Mouse (Mus musculus): ENCODE measurements around the gene Elfn2. TPM values are rescaled to one million over a fixed set of nuclear protein-coding genes. Genes with fewer than 3 reads are reported as not detected.

Gene Elfn2
- polyA plus RNA-seq, 1 experiment from 2014 or later = 0.05 TPM

DNA sequence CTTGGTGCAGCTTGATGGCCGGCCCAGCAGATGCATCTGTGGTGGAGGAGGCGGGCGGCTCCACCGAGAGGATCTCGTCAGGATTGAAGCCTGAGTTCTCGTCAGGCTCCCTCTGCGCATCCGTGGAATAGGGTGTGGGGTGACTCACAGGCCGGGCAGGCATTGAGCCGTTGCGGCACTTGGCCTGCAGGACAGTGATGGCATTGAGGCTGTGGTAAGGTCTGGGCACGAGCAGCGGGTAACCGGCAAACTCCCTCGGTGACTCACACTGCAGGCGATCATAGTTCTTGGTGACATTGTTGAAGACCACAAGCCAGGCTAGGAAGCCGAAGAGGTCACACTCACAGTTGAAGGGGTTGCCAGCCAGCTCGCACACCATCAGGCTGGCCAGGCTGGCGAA lies 45.1 kb downstream of the Elfn2 start:
- Histone ChIP-seq H3K4me3 (no peak overlapping the region), H3K36me3 (replicated peaks) (no peaks in the 10 kb centered on the region), H3K4me1 (peaks cover 27% of the 10 kb centered on the region), H3K9me3 (no peaks in the 10 kb centered on the region), H3K27ac (replicated peaks) (no peak overlapping the region), H3K27me3 (replicated peaks; ENCODE audit: low read depth, poor library complexity, severe bottlenecking) (peaks cover 91% of the 10 kb centered on the region)
- WGBS = 86% methylated on average over 19 of the region's 19 CpGs
- DNase-seq (ENCODE audit: low spot score) = no peak

DNA sequence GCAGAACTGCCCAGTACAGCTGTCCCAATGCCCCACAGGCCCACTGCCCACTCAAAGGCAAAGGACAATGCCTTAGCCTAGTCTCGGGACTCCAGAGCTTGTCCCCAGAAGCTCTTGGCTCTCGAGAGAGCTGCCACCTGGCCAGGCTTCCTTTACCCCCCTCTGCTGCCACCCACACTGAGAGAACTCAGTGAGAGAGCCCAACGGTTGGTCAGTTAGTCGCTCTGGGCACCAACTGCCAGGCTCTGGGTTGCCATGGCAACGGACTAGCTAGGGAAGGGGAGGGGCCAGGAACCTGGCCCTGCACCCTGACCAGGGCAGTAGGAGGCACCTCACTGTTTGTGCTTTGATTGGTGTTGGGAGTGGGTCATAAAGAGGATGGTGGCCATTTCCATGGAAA lies 48.2 kb downstream of the Elfn2 start:
- Histone ChIP-seq H3K4me3 (no peak overlapping the region), H3K27me3 (replicated peaks; ENCODE audit: low read depth, poor library complexity, severe bottlenecking) (peaks cover 71% of the 10 kb centered on the region), H3K9me3 (no peaks in the 10 kb centered on the region), H3K27ac (replicated peaks) (no peak overlapping the region), H3K4me1 (peaks cover 18% of the 10 kb centered on the region), H3K36me3 (replicated peaks) (no peaks in the 10 kb centered on the region)
- 48% methylated on average over 5 of the region's 5 CpGs for WGBS
- DNase-seq (ENCODE audit: low spot score) = no peak

DNA sequence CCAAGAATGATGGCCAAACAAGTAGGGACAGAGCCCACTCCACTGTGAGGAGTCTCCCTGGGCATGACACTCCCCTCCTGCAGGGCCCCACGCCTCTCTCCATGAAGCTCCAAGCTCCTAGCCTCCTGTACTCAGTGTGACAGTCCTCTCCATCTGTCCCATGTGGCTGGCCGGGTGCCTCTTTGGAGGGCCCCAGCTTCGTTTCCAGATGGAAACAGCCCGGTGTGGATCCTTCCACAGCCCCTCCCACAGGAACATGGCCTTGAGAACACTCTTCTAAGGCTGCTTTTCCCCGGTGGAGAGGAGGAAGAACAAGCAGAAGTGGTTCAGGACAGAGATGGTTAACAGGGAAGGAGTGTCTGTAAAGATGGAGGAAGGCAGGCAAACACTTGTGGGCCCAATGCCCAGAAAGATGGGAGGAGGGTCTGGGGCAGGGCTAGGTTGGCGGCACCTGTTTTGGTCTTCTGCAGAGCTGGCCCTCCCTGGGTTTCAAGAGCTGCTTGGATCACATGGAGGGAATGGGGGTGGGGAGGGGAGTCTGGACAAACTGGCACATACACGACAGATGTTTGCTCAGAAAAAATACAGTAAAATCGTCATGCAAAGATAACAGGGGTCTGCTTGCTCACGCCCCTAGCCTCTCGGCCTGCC lies 49.2 kb downstream of the Elfn2 start:
- H3K9me3 ChIP-seq = no peaks in the 10 kb centered on the region
- H3K4me3 ChIP-seq = no peak overlapping the region
- DNase-seq (ENCODE audit: low spot score) = no peak
- no peaks in the 10 kb centered on the region for H3K36me3 ChIP-seq (replicated peaks)
- H3K27me3 ChIP-seq (replicated peaks; ENCODE audit: low read depth, poor library complexity, severe bottlenecking) = peaks cover 61% of the 10 kb centered on the region
- H3K27ac ChIP-seq (replicated peaks) = no peak overlapping the region
- WGBS = 77% methylated on average over 10 of the region's 10 CpGs
- H3K4me1 ChIP-seq = peaks cover 18% of the 10 kb centered on the region

DNA sequence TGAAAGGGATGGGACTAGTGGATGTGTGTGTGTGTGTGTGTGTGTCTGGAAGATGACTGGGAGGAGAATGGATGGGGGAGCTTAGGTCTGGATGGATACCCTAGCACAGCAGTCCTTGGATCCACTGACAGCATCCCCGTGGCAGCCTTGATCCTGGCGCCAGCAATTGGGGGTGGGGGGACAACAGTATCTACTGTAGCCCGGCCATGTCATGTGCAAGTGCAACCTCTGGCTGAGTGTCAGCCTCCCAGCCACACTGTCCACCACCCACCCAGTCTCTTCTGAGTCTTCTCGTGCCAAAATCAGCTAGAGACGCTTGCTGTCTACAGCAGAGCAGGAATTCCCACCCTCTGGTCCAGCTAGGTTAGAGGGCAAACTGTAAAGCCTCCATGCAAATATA lies 54.3 kb downstream of the Elfn2 start:
- 55% methylated on average over 5 of the region's 5 CpGs for WGBS
- Histone ChIP-seq H3K4me3 (no peak overlapping the region), H3K27ac (replicated peaks) (no peak overlapping the region), H3K9me3 (no peaks in the 10 kb centered on the region), H3K36me3 (replicated peaks) (no peaks in the 10 kb centered on the region), H3K27me3 (replicated peaks; ENCODE audit: low read depth, poor library complexity, severe bottlenecking) (peaks cover 10% of the 10 kb centered on the region), H3K4me1 (peaks cover 3% of the 10 kb centered on the region; the same call in 1 of the 2 replicates)
- no peak for DNase-seq (ENCODE audit: low spot score)

DNA sequence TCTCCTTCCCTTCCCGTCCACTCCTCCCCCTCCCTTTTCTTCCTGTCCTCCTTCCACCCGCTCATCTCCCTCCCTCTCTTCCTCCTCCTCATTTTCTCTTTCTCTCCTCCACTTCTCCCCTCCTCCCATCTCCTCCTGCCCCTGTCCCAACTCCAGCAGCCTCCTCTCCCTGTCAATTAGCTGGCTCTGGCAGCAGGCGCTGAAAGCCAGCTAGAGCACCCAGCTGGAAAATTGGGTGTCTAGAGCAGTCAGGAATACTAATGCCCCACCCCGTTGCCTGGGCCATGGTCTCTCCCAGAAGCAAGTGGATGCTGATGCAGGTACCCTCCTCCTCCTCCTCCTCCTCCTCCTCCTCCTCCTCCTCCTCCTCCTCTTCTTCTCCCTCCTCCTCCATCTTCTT lies 67.4 kb downstream of the Elfn2 start:
- WGBS = 39% methylated on average over 4 of the region's 4 CpGs
- Histone ChIP-seq H3K36me3 (replicated peaks) (no peaks in the 10 kb centered on the region), H3K27me3 (replicated peaks; ENCODE audit: low read depth, poor library complexity, severe bottlenecking) (0 out of 2 replicates have a peak, but pooled peaks cover 10% of the 10 kb centered on the region), H3K27ac (replicated peaks) (no peak overlapping the region), H3K4me1 (no peaks in the 10 kb centered on the region), H3K9me3 (no peaks in the 10 kb centered on the region), H3K4me3 (no peak overlapping the region)
- no peak for DNase-seq (ENCODE audit: low spot score)

DNA sequence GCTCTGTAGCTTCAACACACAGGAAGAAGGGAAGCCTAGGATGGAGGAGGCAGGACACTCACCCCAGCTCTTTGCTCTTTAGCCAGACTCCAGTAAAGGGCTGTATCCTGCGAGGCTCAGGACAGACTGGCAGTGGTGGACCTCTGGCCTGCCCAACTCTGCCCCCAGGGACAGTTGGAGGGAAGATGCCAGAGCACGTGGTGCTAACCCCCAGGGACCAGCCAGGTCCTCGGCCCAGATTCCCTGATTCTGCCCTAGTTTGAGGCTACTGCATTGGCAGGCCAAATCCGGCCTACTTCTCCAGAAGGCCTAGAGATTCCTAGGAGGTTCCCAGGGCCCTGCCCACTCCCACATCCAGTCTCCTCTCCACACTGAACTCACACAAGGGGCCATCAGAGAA lies 70.8 kb downstream of the Elfn2 start:
- Histone ChIP-seq H3K27ac (replicated peaks) (no peak overlapping the region), H3K9me3 (no peaks in the 10 kb centered on the region), H3K27me3 (replicated peaks; ENCODE audit: low read depth, poor library complexity, severe bottlenecking) (peaks cover 19% of the 10 kb centered on the region), H3K4me3 (no peak overlapping the region), H3K4me1 (peaks cover 17% of the 10 kb centered on the region), H3K36me3 (replicated peaks) (no peaks in the 10 kb centered on the region)
- WGBS = 76% methylated on average over 4 of the region's 4 CpGs
- DNase-seq (ENCODE audit: low spot score) = no peak

DNA sequence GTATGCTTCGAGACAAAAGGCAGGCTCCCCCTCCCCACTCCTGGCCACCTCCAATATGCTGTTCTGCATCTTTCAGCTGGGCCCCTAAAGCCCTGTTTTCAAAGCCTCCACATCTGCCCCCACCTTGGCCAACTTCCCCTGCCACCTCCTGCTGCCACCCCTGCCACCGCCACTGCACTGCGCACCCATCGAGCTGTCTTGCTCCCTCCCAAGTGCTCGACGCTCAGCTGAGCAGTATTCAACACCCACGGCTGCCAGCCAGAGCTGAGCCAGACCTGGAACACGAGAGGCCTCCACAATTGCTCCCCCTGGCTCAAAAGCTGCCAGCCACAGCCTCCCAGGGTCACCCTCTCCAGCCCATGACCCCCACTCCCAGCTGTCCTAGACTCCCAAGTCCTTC lies 74.0 kb downstream of the Elfn2 start:
- no peak overlapping the region for H3K27ac ChIP-seq (replicated peaks)

DNA sequence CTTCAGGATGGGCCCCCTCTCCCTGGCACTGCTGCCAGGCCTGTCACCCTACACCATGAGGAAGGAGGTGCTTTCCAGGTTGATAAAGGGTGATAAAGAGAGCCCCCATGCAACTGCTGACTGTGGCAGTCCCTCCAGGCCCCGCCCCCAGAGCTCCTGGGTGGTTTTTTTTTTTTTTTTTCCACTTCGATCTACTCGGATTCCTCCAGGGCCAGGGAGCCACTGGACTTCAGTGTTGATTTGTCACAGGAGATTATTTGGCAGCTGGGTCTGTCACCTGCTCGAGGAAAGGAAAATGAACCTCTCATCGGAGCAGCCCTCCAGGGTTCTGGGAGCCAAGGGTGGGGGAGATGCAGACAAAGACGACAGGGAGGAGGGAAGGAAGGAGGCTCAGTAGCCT lies 74.9 kb downstream of the Elfn2 start:
- WGBS = 18% methylated on average over 6 of the region's 6 CpGs

More for the DNA sequence above, 74.0 kb downstream of the Elfn2 start:
- Histone ChIP-seq H3K27me3 (replicated peaks; ENCODE audit: low read depth, poor library complexity, severe bottlenecking) (peaks cover 19% of the 10 kb centered on the region), H3K4me1 (peaks cover 25% of the 10 kb centered on the region), H3K4me3 (no peak overlapping the region), H3K9me3 (no peaks in the 10 kb centered on the region), H3K36me3 (replicated peaks) (no peaks in the 10 kb centered on the region)
- DNase-seq (ENCODE audit: low spot score) = no peak
- WGBS = 58% methylated on average over 8 of the region's 8 CpGs

DNA sequence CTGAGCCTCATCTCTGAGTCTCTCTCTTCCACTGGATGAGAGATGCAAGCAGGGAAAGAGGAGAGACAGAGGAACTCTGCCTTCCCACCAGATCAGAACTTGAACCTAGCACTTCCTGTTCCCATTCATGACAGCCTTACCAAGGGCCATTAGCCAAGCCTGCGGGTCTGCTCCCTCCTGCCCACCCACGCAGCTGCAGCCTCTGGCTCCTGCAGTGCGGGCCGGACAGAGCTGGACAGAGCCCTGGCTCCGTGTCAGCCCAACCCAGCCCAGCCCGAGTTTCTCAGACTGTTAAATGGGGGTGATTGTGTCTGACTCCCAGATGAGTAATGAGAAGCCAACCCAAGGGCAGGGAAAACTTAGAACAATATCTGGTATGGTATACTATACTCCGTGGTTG lies 83.3 kb downstream of the Elfn2 start:
- Histone ChIP-seq H3K4me1 (peaks cover 62% of the 10 kb centered on the region), H3K27me3 (replicated peaks; ENCODE audit: low read depth, poor library complexity, severe bottlenecking) (peaks cover 40% of the 10 kb centered on the region), H3K4me3 (no peak overlapping the region), H3K27ac (replicated peaks) (no peak overlapping the region), H3K36me3 (replicated peaks) (no peaks in the 10 kb centered on the region), H3K9me3 (no peaks in the 10 kb centered on the region)
- WGBS = 42% methylated on average over 7 of the region's 7 CpGs
- no peak for DNase-seq (ENCODE audit: low spot score)

More for the DNA sequence above, 74.9 kb downstream of the Elfn2 start:
- Histone ChIP-seq H3K27me3 (replicated peaks; ENCODE audit: low read depth, poor library complexity, severe bottlenecking) (peaks cover 25% of the 10 kb centered on the region), H3K36me3 (replicated peaks) (no peaks in the 10 kb centered on the region), H3K4me1 (peaks cover 25% of the 10 kb centered on the region), H3K4me3 (no peak overlapping the region), H3K27ac (replicated peaks) (no peak overlapping the region), H3K9me3 (no peaks in the 10 kb centered on the region)
- DNase-seq (ENCODE audit: low spot score) = no peak

DNA sequence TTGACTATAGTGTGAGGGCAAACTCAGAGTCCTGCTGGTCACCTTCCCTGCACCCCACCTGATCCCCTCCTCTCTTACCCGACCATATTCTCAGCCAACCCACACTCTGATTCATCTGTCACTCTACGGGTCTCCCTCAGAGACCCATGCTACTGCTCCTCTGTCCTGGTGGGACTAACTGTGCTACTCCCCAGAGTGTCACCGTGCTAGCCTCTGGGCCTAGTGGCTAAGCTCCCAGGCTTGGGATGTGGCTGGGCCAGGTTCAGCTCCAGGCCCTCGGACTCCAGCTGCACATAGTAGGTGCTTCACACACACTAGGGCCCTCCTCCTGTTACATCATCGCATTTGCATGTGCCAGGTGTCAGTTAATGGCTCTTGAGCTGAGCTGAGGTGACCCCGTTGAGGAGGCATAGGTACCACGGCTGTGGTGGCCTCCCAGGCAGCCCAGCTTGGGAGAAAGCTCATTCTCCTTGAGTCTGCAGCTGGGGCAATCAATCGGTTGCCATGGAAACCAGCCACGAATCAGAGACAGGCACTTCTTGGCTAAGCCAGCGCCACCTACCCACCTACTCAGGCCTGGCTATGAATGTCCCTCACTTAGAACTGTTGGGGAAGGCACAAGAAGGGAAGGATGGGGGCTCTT lies 84.4 kb downstream of the Elfn2 start:
- peak; percentile 80 for DNase-seq (ENCODE audit: low spot score)
- no peaks in the 10 kb centered on the region for H3K36me3 ChIP-seq (replicated peaks)
- peaks cover 62% of the 10 kb centered on the region for H3K4me1 ChIP-seq
- H3K4me3 ChIP-seq = no peak overlapping the region
- H3K9me3 ChIP-seq = no peaks in the 10 kb centered on the region
- peaks cover 33% of the 10 kb centered on the region for H3K27me3 ChIP-seq (replicated peaks; ENCODE audit: low read depth, poor library complexity, severe bottlenecking)
- WGBS = 33% methylated on average over 10 of the region's 10 CpGs
- peak overlapping the region; percentile 41 for H3K27ac ChIP-seq (replicated peaks)

DNA sequence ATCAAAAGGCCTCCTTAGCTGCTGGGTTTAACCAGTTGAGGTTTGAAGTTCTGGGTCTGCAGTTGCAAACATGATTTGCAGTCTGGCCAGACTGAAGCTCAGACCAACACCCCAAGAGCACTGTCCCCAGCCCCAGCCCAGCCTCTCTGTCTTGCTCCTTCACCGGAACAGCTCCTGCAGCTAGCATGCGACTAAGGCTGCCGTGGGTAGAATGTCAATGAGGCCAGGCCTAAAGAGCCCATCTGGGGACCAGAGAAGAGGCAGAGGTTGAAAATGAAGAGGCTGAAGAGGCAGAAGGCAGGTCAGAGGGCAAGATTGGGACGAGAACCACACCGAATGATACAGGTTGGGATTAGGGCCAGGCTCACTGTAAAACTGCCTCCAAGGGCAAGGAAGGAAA lies 85.2 kb downstream of the Elfn2 start:
- H3K9me3 ChIP-seq = no peaks in the 10 kb centered on the region
- H3K27ac ChIP-seq (replicated peaks) = peak overlapping the region; percentile 8; the same call in 1 of the 2 replicates
- no peaks in the 10 kb centered on the region for H3K36me3 ChIP-seq (replicated peaks)
- no peak for DNase-seq (ENCODE audit: low spot score)
- H3K4me3 ChIP-seq = no peak overlapping the region
- H3K27me3 ChIP-seq (replicated peaks; ENCODE audit: low read depth, poor library complexity, severe bottlenecking) = peaks cover 26% of the 10 kb centered on the region
- H3K4me1 ChIP-seq = peaks cover 62% of the 10 kb centered on the region
- WGBS = 70% methylated on average over 5 of the region's 5 CpGs

DNA sequence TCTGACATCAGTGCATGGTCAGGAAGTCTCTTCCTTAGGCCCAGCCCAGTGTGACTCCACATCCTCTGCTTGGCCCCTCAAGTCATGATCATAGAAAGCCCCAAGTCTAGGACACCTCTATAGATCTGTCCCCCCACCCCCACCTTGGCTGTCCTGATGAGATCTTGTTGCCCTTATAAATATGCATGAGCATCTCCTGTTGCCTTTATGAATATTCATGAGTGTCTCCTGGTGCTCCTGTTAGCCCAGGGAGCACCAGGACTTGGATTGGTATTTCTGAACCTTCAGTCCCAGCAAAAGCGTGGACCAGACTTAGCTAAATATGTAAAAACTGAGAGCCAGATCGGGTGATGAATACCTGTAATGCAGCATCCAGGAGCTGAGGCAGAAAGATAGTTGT lies 86.2 kb downstream of the Elfn2 start:
- Histone ChIP-seq H3K27ac (replicated peaks) (no peak overlapping the region), H3K4me3 (no peak overlapping the region), H3K4me1 (peaks cover 52% of the 10 kb centered on the region), H3K9me3 (no peaks in the 10 kb centered on the region), H3K36me3 (replicated peaks) (no peaks in the 10 kb centered on the region), H3K27me3 (replicated peaks; ENCODE audit: low read depth, poor library complexity, severe bottlenecking) (peaks cover 16% of the 10 kb centered on the region)
- no peak for DNase-seq (ENCODE audit: low spot score)
- 54% methylated on average over 2 of the region's 2 CpGs for WGBS

DNA sequence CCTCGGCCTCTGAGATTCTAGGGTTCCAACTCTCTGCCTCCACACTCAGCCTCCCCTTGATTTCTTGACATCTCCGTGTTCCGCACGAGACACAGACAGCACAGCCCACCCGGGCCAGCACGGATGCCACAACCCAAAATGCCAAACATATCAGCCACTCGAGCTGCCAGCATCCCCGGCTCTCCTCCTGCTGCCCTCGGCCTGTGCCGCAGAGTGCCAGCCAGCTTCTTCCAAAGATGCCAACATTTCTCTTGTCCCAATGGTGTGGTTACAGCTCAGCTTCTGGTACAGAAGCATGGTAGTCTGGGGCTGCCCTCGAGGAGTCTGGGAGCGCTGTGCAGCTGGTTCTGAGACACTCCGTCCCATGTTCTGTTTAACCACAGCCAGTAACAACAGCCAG lies 92.3 kb downstream of the Elfn2 start:
- Histone ChIP-seq H3K36me3 (replicated peaks) (no peaks in the 10 kb centered on the region), H3K4me1 (0 out of 2 replicates have a peak, but pooled peaks cover 4% of the 10 kb centered on the region), H3K9me3 (no peaks in the 10 kb centered on the region), H3K27me3 (replicated peaks; ENCODE audit: low read depth, poor library complexity, severe bottlenecking) (peaks cover 11% of the 10 kb centered on the region; the same call in 1 of the 2 replicates), H3K27ac (replicated peaks) (no peak overlapping the region), H3K4me3 (no peak overlapping the region)
- no peak for DNase-seq (ENCODE audit: low spot score)
- 87% methylated on average over 13 of the region's 13 CpGs for WGBS

Data from embryonic facial prominence, embryonic 10.5 days (tissue).